Comparison of ENCODE assay signal across 8 mouse cellular contexts in the genomic region with DNA sequence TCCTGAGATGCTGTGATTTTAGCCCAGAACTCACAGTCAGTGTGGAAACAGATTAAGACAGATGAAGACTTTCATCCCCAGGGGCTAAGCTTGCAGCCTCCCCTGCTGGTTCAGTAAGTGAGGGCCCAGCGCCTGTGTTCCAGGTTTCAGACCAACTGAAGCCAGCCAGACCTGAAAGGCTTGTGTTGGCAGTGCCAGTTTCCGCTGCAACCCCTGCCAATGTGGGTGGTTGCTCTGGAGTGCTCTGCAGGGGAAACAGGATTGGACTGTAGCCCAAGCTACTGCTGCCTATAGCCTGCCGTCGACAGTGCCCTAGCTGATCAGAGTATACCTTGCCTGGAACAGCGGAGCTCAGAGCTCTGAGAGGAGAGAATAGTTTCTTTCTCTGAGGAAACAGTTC. TPM values are rescaled to one million over a fixed set of nuclear protein-coding genes. Genes with fewer than 3 reads are reported as not detected.
DNase-seq lines count a peak whose midpoint lies in the region; ATAC-seq and TF ChIP-seq lines count a peak whose summit lies in the region.

No protein-coding gene starts in this region.

- H3K4me1 ChIP-seq in forebrain, embryonic 14.5 days (ENCODE audit: control insufficient read depth, insufficient read depth, low read length): peaks cover 17% of the 10 kb centered on the region
- peaks cover 32% of the 10 kb centered on the region for H3K4me1 ChIP-seq in forebrain, embryonic 10.5 days
- peaks cover 29% of the 10 kb centered on the region for H3K4me1 ChIP-seq in hindbrain, embryonic 16.5 days (ENCODE audit: control insufficient read depth, insufficient read depth, low read depth, low read length)
- H3K4me1 ChIP-seq in lung, embryonic 14.5 days (ENCODE audit: insufficient read depth): peaks cover 11% of the 10 kb centered on the region; the same call in 1 of the 2 replicates

- no peak overlapping the region for H3K9ac ChIP-seq in forebrain, embryonic 14.5 days (ENCODE audit: low read length)
- H3K9ac ChIP-seq in hindbrain, embryonic 16.5 days (ENCODE audit: low read depth, low read length): no peak overlapping the region
- H3K9ac ChIP-seq in lung, embryonic 14.5 days: no peak overlapping the region

- 48% methylated on average over 5 of the region's 5 CpGs for WGBS in forebrain, embryonic 14.5 days
- WGBS in forebrain, embryonic 10.5 days: 92% methylated on average over 5 of the region's 5 CpGs
- 48% methylated on average over 5 of the region's 5 CpGs for WGBS in hindbrain, embryonic 16.5 days
- WGBS in lung, embryonic 14.5 days: 87% methylated on average over 5 of the region's 5 CpGs

- H3K36me3 ChIP-seq in forebrain, embryonic 14.5 days (ENCODE audit: control insufficient read depth, insufficient read depth, low read length): 0 out of 2 replicates have a peak, but pooled peaks cover 4% of the 10 kb centered on the region
- no peaks in the 10 kb centered on the region for H3K36me3 ChIP-seq in forebrain, embryonic 10.5 days (replicated peaks)
- H3K36me3 ChIP-seq in hindbrain, embryonic 16.5 days (ENCODE audit: control insufficient read depth, insufficient read depth, low read length): no peaks in the 10 kb centered on the region
- no peaks in the 10 kb centered on the region for H3K36me3 ChIP-seq in lung, embryonic 14.5 days (ENCODE audit: insufficient read depth)

- H3K27ac ChIP-seq in forebrain, embryonic 14.5 days (ENCODE audit: low read depth, low read length): no peak overlapping the region
- no peak overlapping the region for H3K27ac ChIP-seq in forebrain, embryonic 10.5 days
- no peak overlapping the region for H3K27ac ChIP-seq in hindbrain, embryonic 16.5 days (ENCODE audit: low read depth, low read length)
- H3K27ac ChIP-seq in lung, embryonic 14.5 days (ENCODE audit: low read depth): no peak overlapping the region

- no peak overlapping the region for H3K4me3 ChIP-seq in forebrain, embryonic 14.5 days (ENCODE audit: low read depth, low read length)
- no peak overlapping the region for H3K4me3 ChIP-seq in forebrain, embryonic 10.5 days
- no peak overlapping the region for H3K4me3 ChIP-seq in hindbrain, embryonic 16.5 days (ENCODE audit: low read length)
- H3K4me3 ChIP-seq in lung, embryonic 14.5 days (ENCODE audit: low read depth, low read length): no peak overlapping the region

- H3K9me3 ChIP-seq in forebrain, embryonic 14.5 days (replicated peaks; ENCODE audit: control insufficient read depth, low read length): no peaks in the 10 kb centered on the region
- H3K9me3 ChIP-seq in forebrain, embryonic 10.5 days: no peaks in the 10 kb centered on the region
- H3K9me3 ChIP-seq in hindbrain, embryonic 16.5 days (ENCODE audit: control insufficient read depth, low read length): no peaks in the 10 kb centered on the region
- H3K9me3 ChIP-seq in lung, embryonic 14.5 days (ENCODE audit: low read depth, low read length): no peaks in the 10 kb centered on the region

- H3K4me2 ChIP-seq in forebrain, embryonic 14.5 days (ENCODE audit: low read length): no peak overlapping the region
- H3K4me2 ChIP-seq in hindbrain, embryonic 16.5 days (ENCODE audit: low read length): no peak overlapping the region
- no peak overlapping the region for H3K4me2 ChIP-seq in lung, embryonic 14.5 days

- DNase-seq in forebrain, embryonic 14.5 days (ENCODE audit: low spot score): peak; percentile 86
- no peak for DNase-seq in forebrain, embryonic 10.5 days (ENCODE audit: extremely low spot score, low spot score)
- DNase-seq in retina, postnatal 1 day: peak; percentile 14
- no peak for DNase-seq in retina, embryonic 14.5 days (ENCODE audit: low spot score)
- no peak for DNase-seq in lung, embryonic 14.5 days
- DNase-seq in spleen, postnatal 4 days (ENCODE audit: low spot score in 2 of 2): no peak
- no peak for DNase-seq in spleen, adult 12 weeks (ENCODE audit: low spot score)

- H3K27me3 ChIP-seq in forebrain, embryonic 14.5 days (replicated peaks; ENCODE audit: control insufficient read depth, insufficient read depth, low read length): no peaks in the 10 kb centered on the region
- H3K27me3 ChIP-seq in forebrain, embryonic 10.5 days (ENCODE audit: poor library complexity, severe bottlenecking): no peaks in the 10 kb centered on the region
- no peaks in the 10 kb centered on the region for H3K27me3 ChIP-seq in hindbrain, embryonic 16.5 days (replicated peaks; ENCODE audit: control insufficient read depth, insufficient read depth, low read length)
- no peaks in the 10 kb centered on the region for H3K27me3 ChIP-seq in lung, embryonic 14.5 days (ENCODE audit: insufficient read depth, low read length)

- peak; percentile 32 for TF ChIP-seq CTCF in lung, embryonic 14.5 days (IDR thresholded peaks at IDR 0.05; ENCODE audit: low read depth)

- ATAC-seq in forebrain, embryonic 14.5 days: peak; percentile 48; the same call in 1 of the 2 replicates
- peak; percentile 84 for ATAC-seq in hindbrain, embryonic 16.5 days
- ATAC-seq in lung, embryonic 14.5 days (ENCODE audit: insufficient read depth): no peak

RNA-seq across cellular contexts. Expression of a gene that starts 37.0 kb away (rescaled TPM):
- 1.3 and 2.0 TPM in 2 replicates for polyA plus RNA-seq in forebrain, embryonic 14.5 days (2014; fragmentation: Nextera tagmentation; extraction: Ambion mirVana)
- polyA plus RNA-seq in forebrain, embryonic 10.5 days (2016; fragmentation: Nextera tagmentation; extraction: Ambion mirVana): 0.12 and 0.21 TPM in 2 replicates
- polyA plus RNA-seq in hindbrain, embryonic 16.5 days (2015; fragmentation: Nextera tagmentation; extraction: Ambion mirVana): 1.9 and 2.2 TPM in 2 replicates
- 14.0 and 15.6 TPM in 2 replicates for polyA plus RNA-seq in lung, embryonic 14.5 days (2014; fragmentation: Nextera tagmentation; extraction: Ambion mirVana)

RNA-seq across cellular contexts. Expression of a gene that starts 46.4 kb away (rescaled TPM):
- polyA plus RNA-seq in forebrain, embryonic 14.5 days (2014; fragmentation: Nextera tagmentation; extraction: Ambion mirVana): 24.3 and 24.6 TPM in 2 replicates
- 33.6 and 34.0 TPM in 2 replicates for polyA plus RNA-seq in forebrain, embryonic 10.5 days (2016; fragmentation: Nextera tagmentation; extraction: Ambion mirVana)
- polyA plus RNA-seq in hindbrain, embryonic 16.5 days (2015; fragmentation: Nextera tagmentation; extraction: Ambion mirVana): 14.4 and 14.5 TPM in 2 replicates
- 28.6 and 29.9 TPM in 2 replicates for polyA plus RNA-seq in lung, embryonic 14.5 days (2014; fragmentation: Nextera tagmentation; extraction: Ambion mirVana)

RNA-seq across cellular contexts. Expression of a gene that starts 58.8 kb away (rescaled TPM):
- 15.9 and 17.6 TPM in 2 replicates for polyA plus RNA-seq in forebrain, embryonic 14.5 days (2014; fragmentation: Nextera tagmentation; extraction: Ambion mirVana)
- 29.5 TPM in 2 replicates for polyA plus RNA-seq in forebrain, embryonic 10.5 days (2016; fragmentation: Nextera tagmentation; extraction: Ambion mirVana)
- 15.4 and 15.7 TPM in 2 replicates for polyA plus RNA-seq in hindbrain, embryonic 16.5 days (2015; fragmentation: Nextera tagmentation; extraction: Ambion mirVana)
- 25.0 and 26.5 TPM in 2 replicates for polyA plus RNA-seq in lung, embryonic 14.5 days (2014; fragmentation: Nextera tagmentation; extraction: Ambion mirVana)

Comparison
In these comparisons a context has a peak if more than half of its experiments do, and no peak if none do; other contexts are left out.
1. DNase-seq: peak in forebrain, embryonic 14.5 days (single experiment) and retina, postnatal 1 day (single experiment); none in forebrain, embryonic 10.5 days (single experiment), retina, embryonic 14.5 days (single experiment), lung, embryonic 14.5 days (single experiment), spleen, postnatal 4 days (0 of 2) and spleen, adult 12 weeks (single experiment).